Comparison of ENCODE assay signal across 26 mouse cellular contexts in the genomic region with DNA sequence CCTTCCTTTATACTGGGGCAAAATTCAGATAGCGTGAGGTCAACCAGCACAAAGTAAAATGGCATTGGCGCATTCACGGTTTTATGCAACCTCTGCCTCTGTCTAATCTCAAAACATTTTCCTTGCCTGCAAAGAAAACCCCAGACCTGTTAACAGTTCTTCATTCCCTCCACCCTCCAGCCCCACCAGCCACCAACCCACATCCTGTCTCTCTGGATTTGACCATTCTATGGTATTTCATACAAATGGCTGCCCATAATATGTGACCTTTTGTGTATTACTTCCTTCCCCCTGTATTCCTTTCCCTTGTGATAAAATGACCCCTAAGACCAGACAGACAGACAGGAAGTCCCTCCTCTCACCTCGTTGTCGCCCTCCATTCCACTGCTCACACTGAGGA. TPM values are rescaled to one million over a fixed set of nuclear protein-coding genes. Genes with fewer than 3 reads are reported as not detected.
DNase-seq lines count a peak whose midpoint lies in the region; ATAC-seq and TF ChIP-seq lines count a peak whose summit lies in the region.
"Had no signal": no experiment of that assay in that cellular context is flagged by ENCODE, and none has a peak within 500 bp of the region (broad histone marks: within the 10 kb centered on the region; RNA-seq: fewer than 3 reads in every experiment).

No protein-coding gene starts in this region.

- H3K4me1 ChIP-seq in heart, embryonic 12.5 days (replicated peaks), result peaks cover 25% of the 10 kb centered on the region
- 0 out of 2 replicates have a peak, but pooled peaks cover 3% of the 10 kb centered on the region for H3K4me1 ChIP-seq in midbrain, embryonic 13.5 days (replicated peaks)
- H3K4me1 ChIP-seq in midbrain, embryonic 11.5 days (ENCODE audit: control insufficient read depth, insufficient read depth, low read length), result no peaks in the 10 kb centered on the region
- H3K4me1 ChIP-seq in forebrain, embryonic 10.5 days, result peaks cover 7% of the 10 kb centered on the region
- peaks cover 4% of the 10 kb centered on the region for H3K4me1 ChIP-seq in thymus, adult 2 months (replicated peaks; ENCODE audit: control insufficient read depth, insufficient read depth, low read length)
- H3K4me1 ChIP-seq: embryonic facial prominence, embryonic 12.5 days had no signal

- WGBS in heart, embryonic 12.5 days, result 45% methylated on average over 5 of the region's 5 CpGs
- WGBS in midbrain, embryonic 13.5 days, result 83% methylated on average over 5 of the region's 5 CpGs
- WGBS in midbrain, embryonic 11.5 days, result 86% methylated on average over 5 of the region's 5 CpGs
- 85% methylated on average over 5 of the region's 5 CpGs for WGBS in forebrain, embryonic 10.5 days
- 8% methylated on average over 5 of the region's 5 CpGs for WGBS in thymus, adult 2 months

- H3K27me3 ChIP-seq in heart, embryonic 12.5 days (replicated peaks), result no peaks in the 10 kb centered on the region
- 0 out of 2 replicates have a peak, but pooled peaks cover 3% of the 10 kb centered on the region for H3K27me3 ChIP-seq in midbrain, embryonic 13.5 days
- no peaks in the 10 kb centered on the region for H3K27me3 ChIP-seq in midbrain, embryonic 11.5 days (ENCODE audit: control insufficient read depth, insufficient read depth, low read length)
- peaks cover 3% of the 10 kb centered on the region; the same call in 1 of the 2 replicates for H3K27me3 ChIP-seq in forebrain, embryonic 10.5 days (ENCODE audit: poor library complexity, severe bottlenecking)
- H3K27me3 ChIP-seq in thymus, adult 2 months (ENCODE audit: control insufficient read depth, insufficient read depth, low read length), result no peaks in the 10 kb centered on the region
- H3K27me3 ChIP-seq: embryonic facial prominence, embryonic 12.5 days; forebrain, embryonic 13.5 days; hindbrain, embryonic 13.5 days; midbrain, embryonic 15.5 days had no signal

- no peak for TF ChIP-seq POLR2A in thymus, adult 2 months (IDR thresholded peaks at IDR 0.05; ENCODE audit: control insufficient read depth, extremely low read depth, insufficient read depth, low read length, poor library complexity)

- no peak for TF ChIP-seq CTCF in thymus, adult 2 months (IDR thresholded peaks at IDR 0.05; ENCODE audit: borderline replicate concordance, control insufficient read depth, extremely low read depth, insufficient read depth, low read length, poor library complexity)

- H3K27ac ChIP-seq in heart, embryonic 12.5 days (ENCODE audit: poor library complexity, severe bottlenecking), result no peak overlapping the region
- 0 out of 2 replicates have a peak overlapping the region, but pooled peaks have one; percentile 4 for H3K27ac ChIP-seq in midbrain, embryonic 13.5 days
- no peak overlapping the region for H3K27ac ChIP-seq in midbrain, embryonic 11.5 days (ENCODE audit: low read depth, low read length)
- no peak overlapping the region for H3K27ac ChIP-seq in forebrain, embryonic 10.5 days
- no peak overlapping the region for H3K27ac ChIP-seq in thymus, adult 2 months (ENCODE audit: control insufficient read depth, insufficient read depth, low read length)
- H3K27ac ChIP-seq: embryonic facial prominence, embryonic 12.5 days; forebrain, embryonic 13.5 days; hindbrain, embryonic 13.5 days; kidney, postnatal 0 days; left cerebral cortex, adult 2 months; macrophage; midbrain, embryonic 15.5 days; stomach, postnatal 0 days had no signal

- H3K36me3 ChIP-seq in heart, embryonic 12.5 days, result no peaks in the 10 kb centered on the region
- H3K36me3 ChIP-seq in midbrain, embryonic 13.5 days, result no peaks in the 10 kb centered on the region
- H3K36me3 ChIP-seq in midbrain, embryonic 11.5 days (ENCODE audit: control insufficient read depth, insufficient read depth, low read length), result no peaks in the 10 kb centered on the region
- H3K36me3 ChIP-seq in forebrain, embryonic 10.5 days (replicated peaks), result no peaks in the 10 kb centered on the region
- no peaks in the 10 kb centered on the region for H3K36me3 ChIP-seq in thymus, adult 2 months (ENCODE audit: control insufficient read depth, insufficient read depth, low read length)
- H3K36me3 ChIP-seq: embryonic facial prominence, embryonic 12.5 days; hindbrain, embryonic 13.5 days; midbrain, embryonic 15.5 days had no signal

- peak; percentile 9; the same call in 1 of the 2 replicates for ATAC-seq in heart, embryonic 12.5 days (ENCODE audit: insufficient number of reproducible peaks, low FRiP score)
- ATAC-seq in midbrain, embryonic 13.5 days, result no peak
- ATAC-seq in midbrain, embryonic 11.5 days (ENCODE audit: low FRiP score), result no peak
- ATAC-seq in megakaryocyte, adult 5-6 weeks (ENCODE audit: poor library complexity, severe bottlenecking), result peak; percentile 48
- ATAC-seq: forebrain, embryonic 13.5 days; inflammation-experienced regulatory T-cells, adult 6 months; lung, postnatal 0 days; midbrain, embryonic 15.5 days had no signal

- H3K4me3 ChIP-seq in heart, embryonic 12.5 days, result no peak overlapping the region
- no peak overlapping the region for H3K4me3 ChIP-seq in midbrain, embryonic 13.5 days (replicated peaks)
- no peak overlapping the region for H3K4me3 ChIP-seq in midbrain, embryonic 11.5 days (ENCODE audit: low read depth, low read length)
- H3K4me3 ChIP-seq in forebrain, embryonic 10.5 days, result no peak overlapping the region
- no peak overlapping the region; the same call in 1 of the 2 replicates for H3K4me3 ChIP-seq in thymus, adult 2 months (ENCODE audit: control insufficient read depth, insufficient read depth, low read length)
- H3K4me3 ChIP-seq: embryonic facial prominence, embryonic 12.5 days; forebrain, embryonic 13.5 days; hindbrain, embryonic 13.5 days; left cerebral cortex, adult 2 months; midbrain, embryonic 15.5 days; myocyte had no signal

- DNase-seq in heart, postnatal 10 days, result no peak
- DNase-seq in midbrain, embryonic 11.5 days (ENCODE audit: low spot score, missing footprints), result no peak
- DNase-seq in forebrain, embryonic 10.5 days (ENCODE audit: extremely low spot score, low spot score), result no peak
- no peak for DNase-seq in retina, postnatal 1 day
- DNase-seq in thymus, adult 2 months, result no peak
- DNase-seq: adrenal gland, adult 2 months; cerebellum, adult 11-12 months; cerebellum, postnatal 14 days; gastrocnemius, postnatal 36 days; layer of hippocampus, adult 9-11 months; left cerebral cortex, postnatal 4 days; liver had no signal

- intact Hi-C loops in heart, postnatal 10 days (cut with DNase I), result no loop called here

- H3K4me2 ChIP-seq in heart, embryonic 12.5 days, result peak overlapping the region; percentile 48
- H3K4me2 ChIP-seq in midbrain, embryonic 13.5 days (replicated peaks), result no peak overlapping the region
- no peak overlapping the region for H3K4me2 ChIP-seq in midbrain, embryonic 11.5 days
- H3K4me2 ChIP-seq: embryonic facial prominence, embryonic 12.5 days; forebrain, embryonic 13.5 days; hindbrain, embryonic 13.5 days; midbrain, embryonic 15.5 days had no signal

- H3K9ac ChIP-seq in heart, embryonic 12.5 days, result no peak overlapping the region
- no peak overlapping the region for H3K9ac ChIP-seq in midbrain, embryonic 13.5 days (replicated peaks)
- no peak overlapping the region for H3K9ac ChIP-seq in midbrain, embryonic 11.5 days (ENCODE audit: low read length)
- H3K9ac ChIP-seq: embryonic facial prominence, embryonic 12.5 days; forebrain, embryonic 13.5 days; hindbrain, embryonic 13.5 days; midbrain, embryonic 15.5 days had no signal

- H3K9me3 ChIP-seq in heart, embryonic 12.5 days (replicated peaks), result no peaks in the 10 kb centered on the region
- no peaks in the 10 kb centered on the region for H3K9me3 ChIP-seq in midbrain, embryonic 13.5 days
- no peaks in the 10 kb centered on the region for H3K9me3 ChIP-seq in midbrain, embryonic 11.5 days (ENCODE audit: control insufficient read depth, low read length)
- H3K9me3 ChIP-seq in forebrain, embryonic 10.5 days, result no peaks in the 10 kb centered on the region
- H3K9me3 ChIP-seq: embryonic facial prominence, embryonic 12.5 days; forebrain, embryonic 13.5 days; hindbrain, embryonic 13.5 days; midbrain, embryonic 15.5 days had no signal

RNA-seq across cellular contexts. Expression of a gene that starts 18.9 kb away (rescaled TPM):
- polyA plus RNA-seq in heart, embryonic 12.5 days (2016; fragmentation: Nextera tagmentation; extraction: Ambion mirVana), result 140 and 142 TPM in 2 replicates
- total RNA-seq in heart, postnatal 10 days (2021), result 100 to 1,000 TPM; 109 to 121 TPM
- polyA plus RNA-seq in midbrain, embryonic 13.5 days (2015; fragmentation: Nextera tagmentation; extraction: Ambion mirVana), result 89.9 and 93.0 TPM in 2 replicates
- polyA plus RNA-seq in midbrain, embryonic 11.5 days (2014; fragmentation: Nextera tagmentation; extraction: Ambion mirVana), result 137 and 149 TPM in 2 replicates
- total RNA-seq in megakaryocyte, adult 5-6 weeks (2015), result 134 and 153 TPM in 2 replicates
- total RNA-seq in megakaryocyte, adult 5-6 weeks (2017), result 234 and 235 TPM in 2 replicates
- polyA plus RNA-seq in forebrain, embryonic 10.5 days (2016; fragmentation: Nextera tagmentation; extraction: Ambion mirVana), result 92.8 and 104 TPM in 2 replicates
- 56.9 and 59.7 TPM in 2 replicates for polyA plus RNA-seq in thymus, adult 2 months (2012; rRNA removed)

Comparison
In these comparisons a context has a peak if more than half of its experiments do, and no peak if none do; other contexts are left out.
1. ATAC-seq: peak in heart, embryonic 12.5 days (single experiment) and megakaryocyte, adult 5-6 weeks (single experiment); none in midbrain, embryonic 13.5 days (single experiment) and midbrain, embryonic 11.5 days (single experiment).